Mouse (Mus musculus) kidney, embryonic 15.5 days (tissue): ENCODE results near the gene Zfp286. TPM values are rescaled to one million over a fixed set of nuclear protein-coding genes. Genes with fewer than 3 reads are reported as not detected.
"Not testable (repeated sequence)": the region's sequence is repeated elsewhere in the genome, so short reads cannot be mapped to it uniquely, and the experiment has no call there.

Experiments
- ATAC-seq: fragments of 200-750 bp; cut with Nextera tagmentation; replicated peaks from 2 replicates; pipeline ENCODE4 v1.8.0; 2017; ENCODE audit warnings: moderate TSS enrichment; ENCODE audit not compliant: low FRiP score
- H3K27ac ChIP-seq: fragments of 300-500 bp; sonication (generic); 2 replicates; pipeline ENCODE4 v1.5.1; 2015; ENCODE audit warnings: mild to moderate bottlenecking, inconsistent platforms
- H3K27me3 ChIP-seq: fragments of 300-500 bp; sonication (generic); 2 replicates; pipeline ENCODE4 v1.6.1; 2015; ENCODE audit warnings: inconsistent platforms
- H3K36me3 ChIP-seq: fragments of 300-500 bp; sonication (generic); 2 replicates; pipeline ENCODE4 v1.6.1; 2015; ENCODE audit warnings: inconsistent platforms
- H3K4me1 ChIP-seq: fragments of 300-500 bp; sonication (generic); 2 replicates; pipeline ENCODE4 v1.6.1; 2015; ENCODE audit warnings: inconsistent platforms
- H3K4me2 ChIP-seq: fragments of 300-500 bp; sonication (generic); 2 replicates; pipeline ENCODE4 v1.6.1; 2015; ENCODE audit warnings: moderate library complexity, mild to moderate bottlenecking, inconsistent platforms
- H3K4me3 ChIP-seq: fragments of 300-500 bp; sonication (generic); replicated peaks from 2 replicates; pipeline ENCODE4 v1.5.1; 2015; ENCODE audit warnings: mild to moderate bottlenecking, inconsistent platforms
- H3K9ac ChIP-seq: fragments of 300-500 bp; sonication (generic); 2 replicates; pipeline ENCODE4 v1.6.1; 2015; ENCODE audit warnings: mild to moderate bottlenecking, inconsistent platforms
- H3K9me3 ChIP-seq: fragments of 300-500 bp; sonication (generic); replicated peaks from 2 replicates; pipeline ENCODE4 v1.6.1; 2016; ENCODE audit warnings: inconsistent platforms
- WGBS: fragments of 180-500 bp; shearing (Covaris S2); methylation state at CpG from one replicate; pipeline ENCODE4 v1.1.7; 2015; ENCODE audit warnings: mixed read lengths; 5-methylcytosine and 5-hydroxymethylcytosine counted together
- polyA plus RNA-seq: library from polyadenylated mRNA; unstranded; fragments of >200 nt; fragmentation: Nextera tagmentation; extraction: Ambion mirVana; gene quantifications from 2 replicates; pipeline ENCODE4 v1.2.1, GENCODE M21; 2015

Zfp286 gene
- polyA plus RNA-seq, 1 experiment from 2014 or later, result 17.8 TPM

DNA sequence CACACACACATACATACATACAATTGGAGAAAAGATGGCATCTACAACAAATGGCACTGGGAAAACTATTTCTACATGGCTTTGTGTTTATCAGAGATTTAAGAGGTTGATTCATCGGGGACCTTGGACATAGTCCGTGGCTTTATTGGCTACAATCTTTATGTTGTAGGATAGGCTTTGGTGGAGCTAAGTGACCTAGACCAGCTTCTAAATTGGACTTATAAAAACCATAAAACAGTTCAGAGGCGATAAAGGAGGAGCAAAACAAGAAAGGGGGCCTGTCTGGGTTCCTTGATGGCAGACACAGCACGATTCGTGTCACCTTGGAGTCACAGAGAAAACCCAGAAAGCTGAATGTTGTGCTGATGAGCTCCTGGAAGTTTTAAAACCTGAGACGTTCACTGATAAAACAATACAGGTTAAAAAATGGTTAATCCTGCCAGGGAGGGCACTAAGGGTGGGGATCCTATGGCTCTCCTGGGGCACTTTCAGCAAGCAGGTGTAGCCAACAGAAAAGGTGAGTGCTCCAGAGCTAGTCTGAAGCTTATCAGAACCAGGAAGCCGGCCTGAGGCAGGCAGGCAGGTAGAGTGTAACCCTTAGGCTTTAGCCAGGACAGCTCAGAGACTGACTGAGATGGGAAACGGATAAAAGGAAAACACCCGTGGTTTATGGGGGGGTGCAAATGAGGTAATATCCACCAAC, 28.4 kb downstream of the Zfp286 start:
- Histone ChIP-seq H3K27me3 (peaks cover 11% of the 10 kb centered on the region), H3K4me1 (peaks cover 10% of the 10 kb centered on the region), H3K27ac (no peak overlapping the region), H3K9me3 (no peaks in the 10 kb centered on the region), H3K4me3 (no peak overlapping the region), H3K9ac (no peak overlapping the region), H3K4me2 (no peak overlapping the region), H3K36me3 (no peaks in the 10 kb centered on the region)
- 62% methylated on average over 9 of the region's 9 CpGs for WGBS
- ATAC-seq, result no peak

DNA sequence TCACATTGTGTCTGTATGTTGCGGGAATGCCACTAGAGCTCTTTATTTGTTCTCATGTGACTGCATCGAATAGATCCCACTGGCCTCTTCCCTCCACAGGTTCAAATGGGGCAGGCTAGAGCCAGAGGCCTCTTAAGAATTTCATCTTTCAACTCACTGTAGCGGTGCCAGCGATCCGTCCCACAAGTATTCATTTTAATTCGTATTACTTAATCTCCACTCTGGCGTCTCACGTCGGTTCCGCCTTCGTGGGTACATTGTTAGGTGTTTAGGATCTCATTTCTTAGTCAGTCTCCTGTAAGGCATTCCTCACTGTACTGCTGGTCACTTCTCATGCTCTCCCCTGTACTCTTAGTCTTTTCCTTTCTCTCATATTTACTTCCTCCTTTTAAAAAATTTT, 30.8 kb downstream of the Zfp286 start:
- H3K9ac ChIP-seq, result no peak overlapping the region
- no peak overlapping the region for H3K4me3 ChIP-seq
- ATAC-seq, result no peak
- peaks cover 10% of the 10 kb centered on the region for H3K4me1 ChIP-seq
- no peak overlapping the region for H3K4me2 ChIP-seq
- H3K27me3 ChIP-seq, result peaks cover 11% of the 10 kb centered on the region
- H3K9me3 ChIP-seq, result no peaks in the 10 kb centered on the region
- no peaks in the 10 kb centered on the region for H3K36me3 ChIP-seq
- 89% methylated on average over 11 of the region's 11 CpGs for WGBS
- H3K27ac ChIP-seq, result no peak overlapping the region

DNA sequence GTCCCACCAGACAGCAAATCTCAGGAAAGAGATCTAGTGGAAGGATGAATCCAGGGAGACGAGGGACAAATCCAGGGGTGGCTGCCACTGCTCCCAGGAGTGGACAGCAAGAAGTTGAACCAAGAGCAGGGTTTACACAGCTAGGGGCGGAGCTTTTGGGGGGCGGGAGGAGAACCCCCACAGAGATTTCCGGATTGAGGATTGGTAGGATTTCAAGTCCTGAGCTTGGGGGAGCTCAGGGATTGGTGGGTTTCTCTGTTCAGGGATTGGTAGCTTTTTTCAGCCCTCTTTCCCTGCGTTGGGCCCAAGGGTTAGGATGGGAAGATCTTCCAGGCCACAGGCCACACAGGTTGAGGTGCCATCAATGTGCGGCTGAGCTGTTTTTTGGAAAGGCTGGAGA, 31.4 kb downstream of the Zfp286 start:
- no peak overlapping the region for H3K9ac ChIP-seq
- no peaks in the 10 kb centered on the region for H3K36me3 ChIP-seq
- H3K4me1 ChIP-seq, result peaks cover 10% of the 10 kb centered on the region
- H3K4me2 ChIP-seq, result no peak overlapping the region
- H3K27ac ChIP-seq, result no peak overlapping the region
- H3K27me3 ChIP-seq, result peaks cover 11% of the 10 kb centered on the region
- ATAC-seq, result no peak
- WGBS, result 82% methylated on average over 6 of the region's 6 CpGs
- H3K9me3 ChIP-seq, result no peaks in the 10 kb centered on the region
- no peak overlapping the region for H3K4me3 ChIP-seq

DNA sequence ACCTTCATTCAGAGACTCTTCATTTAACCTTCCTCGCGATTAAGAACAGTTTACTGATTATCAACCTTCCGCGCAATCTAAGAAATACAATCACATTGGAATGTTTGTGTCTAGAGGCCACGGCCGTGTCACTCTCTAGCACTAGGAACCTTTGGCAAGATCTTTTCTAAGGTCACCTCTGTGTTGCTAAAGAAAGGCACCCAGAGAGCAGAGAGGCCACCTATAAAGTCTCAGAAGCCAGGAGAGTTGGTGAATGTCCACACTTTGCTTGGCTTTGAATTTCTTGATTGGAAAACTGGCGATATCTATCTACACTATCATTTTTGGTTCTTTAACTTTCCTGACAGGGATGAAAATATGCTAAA, 32.1 kb downstream of the Zfp286 start:
- Histone ChIP-seq H3K4me1 (peaks cover 12% of the 10 kb centered on the region), H3K9ac (0 out of 2 replicates have a peak overlapping the region, but pooled peaks have one; percentile 0), H3K4me3 (peak overlapping the region; percentile 24), H3K4me2 (peak overlapping the region; percentile 52), H3K9me3 (no peaks in the 10 kb centered on the region), H3K27me3 (peaks cover 14% of the 10 kb centered on the region), H3K27ac (no peak overlapping the region), H3K36me3 (no peaks in the 10 kb centered on the region)
- 6% methylated on average over 7 of the region's 7 CpGs for WGBS
- 0 out of 2 replicates have a peak, but pooled peaks have one; percentile 10 for ATAC-seq

DNA sequence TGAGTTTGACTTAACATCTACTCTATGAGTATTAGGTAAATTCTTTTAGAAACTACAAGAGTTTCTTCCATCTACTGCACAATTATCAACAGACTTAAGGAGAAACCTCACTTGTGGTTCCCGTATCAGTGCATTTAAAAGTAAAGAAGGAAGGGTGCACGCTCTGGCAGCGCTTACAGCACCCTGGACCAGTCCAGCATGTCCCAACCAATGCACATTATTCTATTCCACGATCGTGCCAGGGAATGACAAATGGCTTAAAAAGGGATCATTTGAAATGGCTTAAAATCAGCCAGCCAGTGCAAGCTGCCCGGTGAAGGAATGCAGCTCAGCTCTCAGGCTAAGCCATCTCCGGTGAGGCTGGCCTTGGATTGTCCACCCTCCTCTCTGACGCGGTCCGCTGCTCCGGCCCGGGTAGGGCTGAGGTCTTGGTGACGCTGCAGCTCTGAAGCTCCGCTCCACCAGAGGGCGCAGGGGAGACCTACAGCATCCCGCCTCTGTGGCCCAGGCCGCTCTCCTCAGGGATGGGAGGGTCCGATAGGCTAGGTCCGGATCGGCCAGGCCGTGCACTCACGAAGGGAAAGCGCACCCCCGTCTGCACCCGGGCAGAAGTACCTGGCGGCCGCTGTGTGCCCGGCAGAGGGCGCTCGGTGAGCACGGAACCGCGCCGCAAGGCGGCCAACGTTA, 32.7 kb downstream of the Zfp286 start:
- H3K27ac ChIP-seq, result 0 out of 2 replicates have a peak overlapping the region, but pooled peaks have one; percentile 33
- peaks cover 13% of the 10 kb centered on the region for H3K4me1 ChIP-seq
- H3K4me3 ChIP-seq, result peak overlapping the region; percentile 24
- WGBS, result 6% methylated on average over 36 of the region's 36 CpGs
- no peak overlapping the region for H3K9ac ChIP-seq
- H3K36me3 ChIP-seq, result no peaks in the 10 kb centered on the region
- ATAC-seq, result peak; percentile 99
- H3K27me3 ChIP-seq, result peaks cover 14% of the 10 kb centered on the region
- H3K9me3 ChIP-seq, result no peaks in the 10 kb centered on the region
- peak overlapping the region; percentile 52 for H3K4me2 ChIP-seq

DNA sequence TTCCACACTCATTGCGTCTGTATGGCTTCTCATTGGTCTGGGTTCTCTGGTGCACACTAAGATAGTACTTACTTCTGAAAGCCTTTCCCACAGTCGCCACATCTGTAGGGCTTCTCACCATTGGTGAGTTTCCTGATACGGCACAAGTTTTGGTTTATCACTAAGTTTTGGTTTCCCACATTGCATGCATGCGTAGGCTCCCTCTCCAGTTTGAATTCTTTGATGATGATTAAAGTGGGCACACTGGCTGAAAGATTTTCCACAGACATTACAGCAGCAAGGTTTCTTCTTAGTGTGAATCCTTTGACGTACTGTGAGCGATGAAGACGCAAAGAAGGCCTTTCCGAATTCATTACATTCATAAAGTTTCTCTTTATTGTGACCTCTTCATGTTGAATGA, 36.5 kb downstream of the Zfp286 start, which contains the start of gene Gm10428:
Gm10428 (plus strand) TSS at position 321 of the 400 bp plus-strand sequence.
- Histone ChIP-seq H3K9ac (no peak within 1 kb of the TSS), H3K27ac (no peak within 1 kb of the TSS), H3K4me1 (peaks cover 10% of the 10 kb centered on the region), H3K9me3 (no peaks in the 10 kb centered on the region), H3K27me3 (peaks cover 20% of the 10 kb centered on the region), H3K4me3 (no peak within 1 kb of the TSS), H3K36me3 (no peaks in the 10 kb centered on the region), H3K4me2 (0 out of 2 replicates have a peak within 1 kb of the TSS, but pooled peaks have one; percentile 19)
- ATAC-seq, result no peak
- WGBS, result 91% methylated on average over 8 of the region's 8 CpGs

DNA sequence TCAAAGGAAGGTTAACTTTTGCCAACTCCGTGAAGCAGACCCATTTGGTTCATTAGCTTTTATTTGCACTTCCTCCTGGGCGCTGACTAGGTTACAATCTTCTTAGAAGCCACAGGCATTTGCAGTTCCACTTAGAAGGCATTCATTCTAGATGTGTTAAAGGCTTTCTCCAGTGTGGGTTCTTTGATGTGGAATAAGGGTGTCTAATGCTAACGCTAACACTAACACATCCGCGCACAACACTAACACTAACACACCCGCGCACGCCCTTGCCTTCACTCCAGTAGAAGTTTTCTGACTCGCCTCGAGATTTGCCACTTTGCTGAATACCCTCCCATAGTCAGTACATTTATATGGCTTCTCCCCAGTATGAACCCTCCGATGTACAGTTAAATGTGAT, 37.1 kb downstream of the Zfp286 start:
- 30% methylated on average over 11 of the region's 11 CpGs for WGBS
- Histone ChIP-seq H3K36me3 (no peaks in the 10 kb centered on the region), H3K9me3 (no peaks in the 10 kb centered on the region), H3K9ac (no peak overlapping the region), H3K27me3 (peaks cover 21% of the 10 kb centered on the region), H3K4me3 (no peak overlapping the region), H3K4me1 (peaks cover 8% of the 10 kb centered on the region), H3K27ac (no peak overlapping the region), H3K4me2 (0 out of 2 replicates have a peak overlapping the region, but pooled peaks have one; percentile 19)
- no peak for ATAC-seq

DNA sequence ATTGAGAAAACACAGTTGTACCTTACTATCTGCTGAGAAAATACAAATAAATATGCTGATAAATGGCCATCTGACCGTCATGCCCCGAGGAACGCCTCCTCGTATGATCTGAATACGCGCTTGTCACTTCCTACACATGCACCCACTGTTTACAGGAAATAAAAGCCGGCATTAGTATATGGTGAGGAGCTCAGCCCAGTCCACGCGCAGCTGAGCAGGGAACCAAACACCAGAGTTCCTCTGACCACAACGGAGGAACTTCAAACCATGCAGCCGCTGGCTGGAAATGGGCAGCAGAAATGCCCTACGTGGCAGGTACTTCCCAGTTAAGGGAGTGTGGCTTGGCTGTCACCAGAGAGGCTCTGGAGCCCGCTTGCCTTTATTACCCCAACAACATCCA, 39.8 kb downstream of the Zfp286 start:
- not testable (repeated sequence) for ATAC-seq, H3K27ac ChIP-seq, H3K4me3 ChIP-seq, H3K9me3 ChIP-seq, H3K36me3 ChIP-seq, H3K4me2 ChIP-seq, H3K9ac ChIP-seq
- WGBS, result 90% methylated on average over 13 of the region's 13 CpGs
- Histone ChIP-seq H3K4me1 (peaks cover 11% of the 10 kb centered on the region; the same call in 1 of the 2 replicates), H3K27me3 (peaks cover 40% of the 10 kb centered on the region)

DNA sequence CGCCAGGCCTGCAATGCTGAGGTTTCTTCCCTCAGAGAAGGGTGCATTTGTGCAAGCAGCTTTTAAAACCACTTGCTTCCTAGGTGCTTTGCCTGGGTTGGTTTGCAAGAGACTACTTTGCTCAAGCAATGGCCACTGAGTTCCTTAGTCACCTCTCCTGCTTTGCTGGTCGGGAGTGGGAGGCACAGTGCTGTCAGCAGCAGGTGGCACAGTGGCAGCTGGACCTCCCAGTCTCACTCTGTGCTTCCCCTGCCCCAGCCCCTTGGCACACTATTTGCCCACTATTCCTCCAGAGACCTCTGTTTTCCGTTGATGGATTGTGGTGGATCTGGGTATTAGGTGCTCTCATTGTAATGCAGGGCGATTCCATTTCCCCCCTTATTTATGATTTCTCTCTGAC, 41.2 kb downstream of the Zfp286 start:
- Histone ChIP-seq H3K27me3 (peaks cover 41% of the 10 kb centered on the region), H3K4me1 (peaks cover 11% of the 10 kb centered on the region; the same call in 1 of the 2 replicates), H3K36me3 (no peaks in the 10 kb centered on the region), H3K4me2 (no peak overlapping the region), H3K9ac (no peak overlapping the region), H3K9me3 (no peaks in the 10 kb centered on the region), H3K4me3 (no peak overlapping the region), H3K27ac (no peak overlapping the region)
- 76% methylated on average over 4 of the region's 4 CpGs for WGBS
- ATAC-seq, result no peak

DNA sequence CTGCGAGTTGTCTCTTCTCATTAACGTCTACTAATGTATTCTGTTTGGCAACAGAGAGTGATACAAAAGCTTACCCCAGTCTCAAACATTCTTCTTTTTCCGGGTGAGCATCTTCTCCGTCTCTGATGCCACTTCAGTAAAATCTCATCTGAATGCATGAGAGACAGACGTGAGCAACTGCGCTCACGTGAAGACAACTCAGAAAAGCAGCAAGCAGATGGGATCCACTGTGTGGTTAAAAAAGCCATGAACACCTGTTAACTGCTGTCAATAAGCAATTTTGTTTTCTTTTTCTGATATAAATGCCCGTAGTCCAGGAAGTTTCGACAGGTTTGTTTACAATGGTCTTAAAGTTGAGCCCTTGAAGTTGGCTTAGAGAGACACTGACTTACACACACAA, 42.0 kb downstream of the Zfp286 start:
- Histone ChIP-seq H3K9me3 (no peaks in the 10 kb centered on the region), H3K27me3 (peaks cover 38% of the 10 kb centered on the region), H3K4me3 (no peak overlapping the region), H3K36me3 (no peaks in the 10 kb centered on the region), H3K27ac (no peak overlapping the region), H3K4me1 (peaks cover 10% of the 10 kb centered on the region; the same call in 1 of the 2 replicates), H3K9ac (no peak overlapping the region), H3K4me2 (no peak overlapping the region)
- WGBS, result 70% methylated on average over 9 of the region's 9 CpGs
- no peak for ATAC-seq

DNA sequence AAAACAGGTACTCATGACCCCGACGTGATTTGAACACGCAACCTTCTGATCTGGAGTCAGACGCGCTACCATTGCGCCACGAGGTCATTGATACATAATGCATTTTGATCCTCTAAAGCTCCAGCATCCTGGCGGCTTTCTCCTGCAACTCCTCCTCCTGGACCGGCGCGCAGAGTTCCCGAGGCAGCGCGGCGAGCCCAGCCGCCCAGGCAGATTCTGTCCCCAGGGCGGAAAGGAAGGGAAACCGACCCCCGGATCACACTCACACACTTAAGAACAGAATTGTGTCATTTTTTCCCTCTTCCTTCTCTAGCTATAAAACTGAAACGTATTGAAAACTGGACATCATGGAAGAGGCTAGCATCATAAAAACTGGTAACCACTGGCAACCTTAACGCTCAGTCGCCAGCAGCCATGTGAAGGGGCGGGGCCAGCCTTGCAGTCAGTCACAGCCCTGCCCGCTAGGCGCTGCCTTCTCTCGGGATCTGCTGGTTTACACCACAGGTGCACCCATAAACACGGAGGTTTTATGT, 43.2 kb downstream of the Zfp286 start:
- peak overlapping the region; percentile 39 for H3K4me3 ChIP-seq
- no peak overlapping the region for H3K27ac ChIP-seq
- H3K4me1 ChIP-seq, result peaks cover 9% of the 10 kb centered on the region; the same call in 1 of the 2 replicates
- ATAC-seq, result 0 out of 2 replicates have a peak, but pooled peaks have one; percentile 52
- H3K4me2 ChIP-seq, result peak overlapping the region; percentile 60
- H3K36me3 ChIP-seq, result no peaks in the 10 kb centered on the region
- H3K9me3 ChIP-seq, result no peaks in the 10 kb centered on the region
- H3K9ac ChIP-seq, result 0 out of 2 replicates have a peak overlapping the region, but pooled peaks have one; percentile 11
- WGBS, result 4% methylated on average over 27 of the region's 27 CpGs
- peaks cover 40% of the 10 kb centered on the region for H3K27me3 ChIP-seq

DNA sequence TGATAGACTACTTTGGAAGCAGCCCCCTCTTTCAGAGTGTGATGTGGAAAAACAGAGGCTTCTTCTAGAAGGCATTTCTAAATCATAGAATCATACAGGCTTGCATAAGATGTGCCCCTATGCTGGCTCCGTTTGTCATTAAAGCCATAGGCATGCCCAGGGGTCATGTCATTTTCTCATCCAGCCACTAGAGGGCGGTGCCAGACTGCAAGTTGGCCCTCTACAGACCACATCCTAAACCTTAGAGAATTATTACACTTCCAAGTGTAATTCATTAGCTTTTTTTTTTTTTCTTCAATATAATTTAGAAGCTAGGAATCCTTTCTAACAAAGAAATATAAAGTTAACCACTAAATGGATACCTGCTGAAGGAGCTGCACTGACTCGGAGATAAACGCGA, 45.2 kb downstream of the Zfp286 start:
- no peak for ATAC-seq
- Histone ChIP-seq H3K9me3 (no peaks in the 10 kb centered on the region), H3K4me1 (peaks cover 9% of the 10 kb centered on the region; the same call in 1 of the 2 replicates), H3K27ac (no peak overlapping the region), H3K4me3 (no peak overlapping the region), H3K27me3 (peaks cover 42% of the 10 kb centered on the region), H3K36me3 (no peaks in the 10 kb centered on the region), H3K9ac (no peak overlapping the region), H3K4me2 (no peak overlapping the region)
- WGBS, result 44% methylated on average over 5 of the region's 5 CpGs
